Mouse (Mus musculus) spleen, postnatal 36 days (tissue): ENCODE results near the gene Ube2f.
A peak's percentile ranks its signal among the peaks of the same experiment; 100 is the strongest.

Experiments used
- DNase-seq, 2 experiments: peaks; one replicate each; pipeline ENCODE4 v3.0.0; 2022; ENCODE audit warnings: low spot score in 2 of 2, mixed read lengths in 1 of 2

The Ube2f gene

DNA sequence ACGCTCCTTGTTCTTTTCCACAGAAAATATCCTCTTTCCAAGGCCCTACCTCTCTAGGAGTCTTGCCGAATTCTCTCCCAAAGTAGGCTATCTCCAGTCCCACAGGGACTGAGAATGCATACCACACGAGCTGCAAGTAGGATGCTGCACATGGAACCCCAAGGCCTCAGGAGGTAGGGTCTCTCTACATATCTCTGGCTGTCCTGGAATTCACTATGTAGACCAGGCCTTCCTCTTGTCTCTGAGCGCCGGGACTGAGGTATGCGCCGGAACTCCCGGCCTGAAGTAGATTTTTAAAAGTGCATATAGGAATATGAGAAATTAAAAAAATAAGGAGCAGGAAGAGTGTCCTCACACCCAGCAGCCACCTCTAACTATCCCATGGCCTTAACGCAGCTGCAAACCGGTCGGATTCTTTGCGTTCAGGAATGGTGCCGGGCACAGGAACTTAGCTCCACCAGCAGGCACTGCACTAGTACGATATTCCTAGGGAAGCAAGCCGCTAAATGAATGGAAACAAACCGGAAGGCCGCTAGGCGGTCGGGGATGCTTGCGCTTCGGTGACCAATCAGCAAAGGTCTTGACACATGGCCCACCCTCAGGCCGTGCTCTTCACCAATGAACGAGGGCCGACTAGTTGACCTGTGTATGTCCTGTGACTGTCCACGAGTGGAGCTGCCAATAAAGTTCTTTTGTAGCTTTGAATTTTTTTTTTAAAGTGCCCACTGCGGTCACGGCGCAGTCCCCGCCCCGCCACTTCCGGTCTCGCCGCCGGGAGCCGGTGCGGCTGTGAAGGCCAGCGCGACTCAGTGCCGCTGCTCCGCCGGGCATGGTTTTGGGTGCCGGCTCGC is at the start of gene Ube2f:
Ube2f (plus strand) TSS at position 741 of the 851 bp plus-strand sequence.
- peak; percentile 93 to 95 for DNase-seq

DNA sequence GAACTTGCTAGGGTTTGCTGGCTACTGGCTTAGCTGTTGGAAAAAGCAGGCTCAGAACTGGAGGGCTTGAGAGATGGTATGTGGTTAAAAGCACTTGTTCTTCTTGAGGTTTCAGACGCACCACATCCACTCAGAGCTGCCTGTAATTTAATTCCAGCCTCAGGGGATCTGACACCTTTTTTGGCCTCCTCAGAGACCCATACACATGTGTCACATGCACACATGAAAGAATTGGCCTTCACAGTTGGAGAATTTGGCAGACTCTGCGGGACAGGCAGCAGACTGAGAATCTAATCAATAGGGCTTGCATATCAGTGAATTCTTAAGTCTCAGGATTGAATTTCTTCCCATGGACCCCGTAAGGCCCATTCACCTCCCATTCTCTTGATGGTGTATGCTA is 49.0 kb upstream of the Ube2f start:
- no peak for DNase-seq

GRCm38 (mm10) chr1:91204221-91204765 is 45.8 kb upstream of the Ube2f start:
- DNase-seq = no peak

GRCm38 (mm10) chr1:91205651-91206050 is 44.5 kb upstream of the Ube2f start:
- no peak for DNase-seq

DNA sequence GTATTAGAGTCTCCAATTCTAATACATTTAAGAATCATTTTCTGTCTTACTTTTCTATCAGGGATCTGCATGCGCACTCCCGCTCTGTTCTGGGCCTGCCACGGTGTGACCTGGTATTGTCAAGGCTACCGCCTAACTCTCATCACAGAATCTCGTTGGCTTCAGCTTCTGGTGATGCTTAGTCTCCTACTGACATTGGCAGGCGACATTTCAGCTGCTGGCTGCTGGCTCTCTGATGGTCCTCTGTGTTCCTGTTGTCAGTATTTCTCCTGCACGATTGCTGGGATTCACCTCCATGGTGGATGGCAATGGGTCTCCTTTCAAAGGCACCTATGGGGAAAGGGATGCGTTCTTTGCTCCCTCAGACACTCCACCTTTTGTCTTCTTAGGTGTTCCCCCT is 43.8 kb upstream of the Ube2f start:
- DNase-seq = no peak

- DNase-seq = no peak
These were observed 43.2 kb upstream of the Ube2f start for GRCm38 (mm10) chr1:91206873-91207272.

DNA sequence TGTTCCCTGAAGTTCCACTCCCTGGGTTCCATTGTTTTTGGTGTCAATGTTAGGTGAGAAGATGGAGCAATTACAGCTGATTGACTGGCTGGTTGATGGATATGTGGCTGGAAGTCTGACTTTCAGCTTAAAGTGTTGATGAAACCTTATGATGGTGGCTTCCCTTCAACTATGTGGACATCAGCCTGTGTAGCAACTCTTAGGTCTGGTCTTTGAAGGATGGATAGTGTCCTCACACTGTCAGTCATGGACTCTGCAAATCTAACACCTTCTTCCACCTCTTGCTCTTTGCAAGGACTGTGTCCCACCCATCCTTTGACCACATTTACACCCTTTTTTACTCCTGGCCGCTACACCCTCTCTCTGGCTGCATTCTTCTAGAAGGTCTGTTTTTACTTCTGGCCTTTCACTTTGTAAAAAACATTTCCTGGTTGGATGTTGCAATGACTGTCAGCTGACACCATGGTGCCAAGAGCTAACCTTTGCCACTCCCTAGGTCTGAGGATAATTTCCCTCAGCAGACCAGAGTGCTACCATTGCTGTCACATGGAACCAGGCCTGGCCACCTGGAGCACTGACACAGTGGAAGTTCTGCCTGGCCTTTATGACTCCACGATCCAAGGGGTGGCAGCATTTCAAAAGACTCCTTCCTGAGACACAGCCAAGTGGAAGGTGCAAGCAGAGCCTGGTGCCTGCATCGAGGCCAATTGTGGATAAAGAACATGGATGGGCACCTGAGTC is 42.6 kb upstream of the Ube2f start:
- DNase-seq = no peak

GRCm38 (mm10) chr1:91209343-91209742 is 40.8 kb upstream of the Ube2f start:
- no peak for DNase-seq

DNA sequence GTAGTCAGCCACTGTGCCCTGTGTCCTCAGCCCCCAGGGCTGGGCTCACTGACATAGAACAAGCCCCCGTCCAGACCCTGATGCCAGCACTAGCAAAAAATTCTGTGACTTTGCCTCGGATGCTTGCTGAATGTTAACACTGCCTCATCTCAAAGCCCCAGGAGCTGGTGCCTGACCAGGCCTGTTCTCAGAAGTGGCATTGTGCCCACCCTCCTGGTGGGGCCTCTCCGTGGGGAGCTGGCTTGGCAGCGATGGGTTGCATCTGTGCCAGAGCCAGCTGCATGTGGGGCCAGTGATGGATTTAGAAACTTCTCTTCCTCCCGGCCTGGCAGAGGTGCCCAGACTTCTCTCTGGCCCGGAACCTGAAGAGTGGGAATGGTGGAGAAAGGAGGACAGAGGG is 40.3 kb upstream of the Ube2f start:
- DNase-seq = no peak

DNA sequence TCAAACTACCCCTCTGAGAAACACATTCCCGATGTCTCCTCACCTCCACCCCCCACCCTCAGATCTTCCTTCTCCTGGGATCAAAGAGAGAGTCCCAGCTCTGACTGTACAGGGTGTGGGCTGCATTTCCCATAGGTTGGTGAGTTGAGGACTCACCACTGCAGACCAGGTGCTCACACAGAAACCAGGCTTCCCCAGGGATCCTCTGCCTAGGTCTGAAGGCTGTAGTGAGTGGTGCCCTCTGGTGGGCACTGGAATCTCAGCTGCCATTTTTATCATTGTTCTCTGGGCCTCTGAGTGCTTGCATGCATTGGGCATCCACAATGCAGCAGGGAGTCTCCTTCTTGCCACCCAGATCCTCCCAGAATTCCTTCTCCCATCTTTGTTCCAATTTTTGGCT is 39.0 kb upstream of the Ube2f start:
- DNase-seq = peak; percentile 45 to 55

DNA sequence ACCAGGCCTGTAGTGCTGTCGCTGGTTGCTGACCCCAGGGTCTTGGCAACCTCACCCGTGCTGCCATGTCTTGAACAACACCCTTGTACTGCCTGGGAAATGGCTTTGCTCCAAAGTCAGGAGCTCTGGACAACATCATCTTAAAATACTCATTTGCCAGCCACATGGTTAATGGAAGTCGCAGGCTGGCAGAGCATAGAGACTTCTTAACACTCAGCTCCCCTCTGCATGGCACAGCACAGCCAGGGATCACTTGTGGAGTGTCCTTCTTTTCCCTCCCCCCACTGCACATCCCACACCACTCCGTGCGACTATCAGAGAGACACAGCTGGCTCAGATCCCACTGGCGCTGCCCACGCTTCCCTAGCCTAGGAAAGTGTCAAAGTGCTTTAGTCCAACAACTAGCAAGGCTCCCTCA is 38.5 kb upstream of the Ube2f start:
- DNase-seq = no peak

GRCm38 (mm10) chr1:91215264-91215663 is 34.8 kb upstream of the Ube2f start:
- no peak for DNase-seq

- DNase-seq = no peak
These were observed 34.1 kb upstream of the Ube2f start for GRCm38 (mm10) chr1:91215981-91216380.

- peak; percentile 77 to 79 for DNase-seq
These were observed 33.4 kb upstream of the Ube2f start for GRCm38 (mm10) chr1:91216504-91217267.

DNA sequence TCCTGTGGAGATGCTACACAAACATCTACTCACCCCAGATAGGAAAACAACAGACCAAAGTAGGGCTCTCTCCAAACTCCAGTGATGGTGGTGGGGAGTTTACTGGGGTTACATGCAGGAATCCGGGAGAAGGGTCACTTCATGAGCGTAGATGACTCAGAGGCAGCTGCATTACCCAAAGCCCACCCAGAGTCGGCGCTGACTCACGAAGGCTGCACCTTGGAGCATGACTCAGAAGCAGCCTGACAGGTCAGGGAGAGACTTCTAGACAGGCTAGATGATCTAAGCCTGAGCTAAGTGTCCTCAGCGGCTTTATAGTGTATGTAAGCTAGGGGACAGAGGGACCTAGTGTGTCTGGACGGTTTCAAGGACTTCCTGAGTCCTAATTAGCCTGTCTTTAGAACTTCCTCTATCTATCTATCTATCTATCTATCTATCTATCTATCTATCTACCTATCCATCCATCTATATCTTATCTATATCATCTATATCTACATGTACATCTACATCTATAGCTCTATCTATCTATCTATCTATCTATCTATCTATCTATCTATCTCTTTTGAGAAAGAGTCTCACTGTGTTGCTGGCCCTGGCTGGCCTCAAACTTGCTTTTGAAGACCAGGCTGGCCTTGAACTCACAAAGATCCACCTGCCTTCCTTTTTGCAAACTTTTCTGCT is 30.3 kb upstream of the Ube2f start:
- no peak for DNase-seq

- DNase-seq = peak; percentile 61 to 63
These were observed 29.8 kb upstream of the Ube2f start for GRCm38 (mm10) chr1:91220322-91220672.

DNA sequence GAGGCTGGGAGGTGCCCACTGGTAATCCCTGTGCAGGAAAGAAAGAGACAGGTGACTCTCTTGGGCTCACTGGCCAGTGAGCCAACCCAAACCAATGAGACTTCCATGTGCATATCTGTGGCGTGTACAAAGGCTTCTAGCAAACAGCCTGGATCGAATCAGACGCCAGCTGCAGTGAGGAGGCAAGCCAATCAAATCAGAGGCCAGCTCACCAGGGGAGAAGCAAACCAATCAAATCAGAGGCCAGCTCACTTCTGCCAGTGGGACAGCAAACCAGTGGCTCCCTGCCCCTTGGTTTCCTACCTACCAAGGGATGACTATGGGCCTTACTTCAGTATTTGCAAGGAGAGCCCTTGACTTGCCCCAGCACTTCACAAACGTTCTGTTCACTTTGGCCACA is 23.5 kb upstream of the Ube2f start:
- DNase-seq = no peak

DNA sequence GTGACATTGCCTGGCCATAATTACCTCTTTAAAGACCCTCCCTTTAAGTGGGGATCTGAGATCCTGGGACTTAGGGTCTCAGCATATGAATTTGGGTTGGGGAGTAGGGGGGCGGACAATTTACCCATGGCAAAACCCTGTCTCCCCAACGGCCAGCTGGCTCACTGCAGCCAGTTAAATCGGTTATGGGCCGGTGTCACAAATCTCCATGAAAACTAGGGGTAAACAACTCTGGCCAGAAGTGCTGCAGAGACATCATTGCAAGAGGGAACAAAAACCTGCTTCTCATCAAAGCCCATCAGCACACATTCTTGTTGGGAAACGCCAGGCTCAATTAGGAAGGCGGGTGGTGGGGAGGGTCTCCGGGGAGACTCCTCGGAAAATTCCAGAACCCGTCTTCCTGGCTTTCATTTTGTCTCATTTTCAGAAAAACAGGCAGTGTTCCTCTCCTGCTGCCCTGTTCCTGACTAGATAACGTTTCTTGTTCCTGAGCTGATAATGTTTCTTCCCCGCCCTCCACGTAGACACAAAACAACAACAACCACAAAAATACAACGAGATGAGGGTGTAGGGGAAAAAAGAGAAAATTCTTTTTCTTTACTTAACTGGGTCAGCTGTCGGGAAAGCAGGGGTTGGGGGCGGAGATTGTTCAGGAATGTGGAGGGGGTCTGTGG is 22.6 kb upstream of the Ube2f start:
- DNase-seq = no peak

- DNase-seq = no peak
These were observed 19.0 kb upstream of the Ube2f start for GRCm38 (mm10) chr1:91231142-91231541.

DNA sequence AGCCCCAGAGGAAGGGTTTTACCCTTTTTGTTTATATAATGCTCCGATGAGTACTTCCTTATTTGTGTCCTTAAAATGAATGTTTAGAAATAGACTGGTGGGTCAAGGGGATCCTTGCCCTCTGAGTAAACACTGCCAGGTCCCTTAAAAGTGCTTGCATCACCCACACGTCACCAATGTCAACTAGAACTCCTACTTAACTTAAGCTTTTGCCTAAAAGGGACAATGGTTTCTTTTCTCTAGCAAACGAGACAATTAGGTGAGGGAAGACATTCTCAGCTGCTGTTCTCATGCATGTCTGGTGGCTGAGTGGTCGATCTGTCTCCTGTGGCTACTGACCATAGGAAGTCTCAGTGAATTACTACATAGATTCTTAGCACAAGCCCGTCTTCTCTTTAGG is 18.2 kb upstream of the Ube2f start:
- no peak for DNase-seq

DNA sequence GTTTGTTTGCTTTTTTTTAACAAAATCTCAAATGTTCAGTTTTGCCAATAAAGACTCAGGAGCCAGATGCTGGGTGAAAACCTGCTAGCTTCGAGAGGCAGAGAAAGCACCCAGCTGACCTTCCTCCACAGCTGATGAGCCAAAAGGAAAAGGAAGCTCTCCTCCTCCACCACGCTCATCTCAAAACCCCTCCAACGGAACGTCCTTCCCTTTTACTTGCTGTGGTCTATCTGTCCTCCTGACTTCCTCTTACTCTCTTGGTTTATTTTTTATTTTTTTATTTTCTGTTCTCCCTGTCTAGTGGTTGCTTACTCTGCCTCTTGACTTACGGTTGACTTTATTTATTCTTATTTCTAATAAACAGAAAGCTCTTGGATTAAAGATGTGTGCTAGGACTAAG is 14.7 kb upstream of the Ube2f start:
- peak in 1 of 2 experiments; percentile 13 for DNase-seq
